Mouse (Mus musculus) ES-E14 (cell line): ENCODE measurements around the gene Mkln1.

Source experiments
- HCFC1 ChIP-seq: IDR thresholded peaks from 2 replicates; pipeline ENCODE4 v1.6.1; 2012; ENCODE audit warnings: low read length, inconsistent platforms, borderline replicate concordance; ENCODE audit not compliant: insufficient read depth
- MAFK ChIP-seq: IDR thresholded peaks from 2 replicates; pipeline ENCODE4 v1.6.1; 2014; ENCODE audit warnings: mild to moderate bottlenecking, low read depth, low read length, inconsistent platforms; ENCODE audit not compliant: insufficient read depth
- ZC3H11A ChIP-seq: IDR thresholded peaks from 2 replicates; pipeline ENCODE4 v1.6.1; 2012; ENCODE audit warnings: low read depth, mild to moderate bottlenecking, inconsistent platforms, low read length, borderline replicate concordance
- ZNF384 ChIP-seq: IDR thresholded peaks from 2 replicates; pipeline ENCODE4 v1.6.1; 2012; ENCODE audit warnings: low read depth, low read length, inconsistent platforms

- TF ChIP-seq ZC3H11A (no peak), MAFK (no peak), ZNF384 (no peak), HCFC1 (no peak)
Observed at GRCm38 (mm10) chr6:31526929-31527328, 128.4 kb downstream of the Mkln1 start.
